Mouse (Mus musculus): ENCODE data around the gene Usp3. TPM values are rescaled to one million over a fixed set of nuclear protein-coding genes. Genes with fewer than 3 reads are reported as not detected.

Gene Usp3
- polyA plus RNA-seq, 1 experiment from 2014 or later: 63.4 TPM

- no peak overlapping the region for H3K4me3 ChIP-seq (replicated peaks; ENCODE audit: low read depth, low read length)
- no peak for DNase-seq (ENCODE audit: low spot score)
- 92% methylated on average over 10 of the region's 10 CpGs for WGBS
- H3K9ac ChIP-seq (ENCODE audit: low read depth, low read length): no peak overlapping the region
- no peak for TF ChIP-seq CTCF (IDR thresholded peaks at IDR 0.05; ENCODE audit: low read depth)
- ATAC-seq (replicated peaks; ENCODE audit: low FRiP score, low read depth): no peak
- H3K4me1 ChIP-seq (replicated peaks; ENCODE audit: insufficient read depth, low read length): peaks cover 6% of the 10 kb centered on the region; the same call in 1 of the 2 replicates
- H3K27ac ChIP-seq: no peak overlapping the region
- peaks cover 40% of the 10 kb centered on the region for H3K36me3 ChIP-seq (ENCODE audit: insufficient read depth, low read length)
- H3K9me3 ChIP-seq (replicated peaks; ENCODE audit: low read length): no peaks in the 10 kb centered on the region
- no peaks in the 10 kb centered on the region for H3K27me3 ChIP-seq (ENCODE audit: insufficient read depth, low read length)
- no peak overlapping the region for H3K4me2 ChIP-seq (ENCODE audit: low read length)
These were observed 77.2 kb downstream of the Usp3 start for GRCm38 (mm10) chr9:66515680-66516210.

GRCm38 (mm10) chr9:66515115-66515514 is 77.8 kb downstream of the Usp3 start:
- DNase-seq (ENCODE audit: low spot score) (no peak), ATAC-seq (replicated peaks; ENCODE audit: low FRiP score, low read depth) (no peak)
- TF ChIP-seq CTCF (IDR thresholded peaks at IDR 0.05; ENCODE audit: low read depth): no peak
- peaks cover 6% of the 10 kb centered on the region; the same call in 1 of the 2 replicates for H3K4me1 ChIP-seq (replicated peaks; ENCODE audit: insufficient read depth, low read length)
- H3K4me2 ChIP-seq (ENCODE audit: low read length): no peak overlapping the region
- H3K27ac ChIP-seq: no peak overlapping the region; the same call in 1 of the 2 replicates
- H3K9ac ChIP-seq (ENCODE audit: low read depth, low read length): no peak overlapping the region
- H3K36me3 ChIP-seq (ENCODE audit: insufficient read depth, low read length): peaks cover 34% of the 10 kb centered on the region
- no peaks in the 10 kb centered on the region for H3K27me3 ChIP-seq (ENCODE audit: insufficient read depth, low read length)
- H3K4me3 ChIP-seq (replicated peaks; ENCODE audit: low read depth, low read length): no peak overlapping the region
- WGBS: 71% methylated on average over 2 of the region's 2 CpGs
- H3K9me3 ChIP-seq (replicated peaks; ENCODE audit: low read length): no peaks in the 10 kb centered on the region

GRCm38 (mm10) chr9:66514256-66514770 is 78.6 kb downstream of the Usp3 start, which contains the start of gene Fbxl22:
Fbxl22 (minus strand) TSS chr9:66514593.
- Histone ChIP-seq H3K4me2 (ENCODE audit: low read length) (no peak within 1 kb of the TSS), H3K4me1 (replicated peaks; ENCODE audit: insufficient read depth, low read length) (peaks cover 6% of the 10 kb centered on the region; the same call in 1 of the 2 replicates), H3K4me3 (replicated peaks; ENCODE audit: low read depth, low read length) (no peak within 1 kb of the TSS), H3K36me3 (ENCODE audit: insufficient read depth, low read length) (peaks cover 30% of the 10 kb centered on the region), H3K9me3 (replicated peaks; ENCODE audit: low read length) (no peaks in the 10 kb centered on the region), H3K9ac (ENCODE audit: low read depth, low read length) (peak within 1 kb of the TSS; percentile 32; the same call in 1 of the 2 replicates), H3K27me3 (ENCODE audit: insufficient read depth, low read length) (no peaks in the 10 kb centered on the region), H3K27ac (peak within 1 kb of the TSS; percentile 96)
- TF ChIP-seq CTCF (IDR thresholded peaks at IDR 0.05; ENCODE audit: low read depth): peak; percentile 78
- DNase-seq (ENCODE audit: low spot score) (peak; percentile 24), ATAC-seq (replicated peaks; ENCODE audit: low FRiP score, low read depth) (no peak)
- WGBS: 58% methylated on average over 16 of the region's 17 CpGs

GRCm38 (mm10) chr9:66513661-66514255 is 79.2 kb downstream of the Usp3 start:
- ATAC-seq (replicated peaks; ENCODE audit: low FRiP score, low read depth) (no peak), DNase-seq (ENCODE audit: low spot score) (no peak)
- Histone ChIP-seq H3K4me2 (ENCODE audit: low read length) (no peak overlapping the region), H3K36me3 (ENCODE audit: insufficient read depth, low read length) (peaks cover 30% of the 10 kb centered on the region), H3K27ac (peak overlapping the region; percentile 96; the same call in 1 of the 2 replicates), H3K4me3 (replicated peaks; ENCODE audit: low read depth, low read length) (no peak overlapping the region), H3K9me3 (replicated peaks; ENCODE audit: low read length) (no peaks in the 10 kb centered on the region), H3K9ac (ENCODE audit: low read depth, low read length) (peak overlapping the region; percentile 32; the same call in 1 of the 2 replicates), H3K27me3 (ENCODE audit: insufficient read depth, low read length) (no peaks in the 10 kb centered on the region), H3K4me1 (replicated peaks; ENCODE audit: insufficient read depth, low read length) (peaks cover 6% of the 10 kb centered on the region; the same call in 1 of the 2 replicates)
- WGBS: 70% methylated on average over 4 of the region's 4 CpGs
- TF ChIP-seq CTCF (IDR thresholded peaks at IDR 0.05; ENCODE audit: low read depth): no peak

GRCm38 (mm10) chr9:66513150-66513549 is 79.8 kb downstream of the Usp3 start:
- peak; percentile 46; the same call in 1 of the 2 replicates for TF ChIP-seq CTCF (IDR thresholded peaks at IDR 0.05; ENCODE audit: low read depth)
- Histone ChIP-seq H3K9ac (ENCODE audit: low read depth, low read length) (no peak overlapping the region), H3K4me3 (replicated peaks; ENCODE audit: low read depth, low read length) (no peak overlapping the region), H3K36me3 (ENCODE audit: insufficient read depth, low read length) (peaks cover 30% of the 10 kb centered on the region), H3K4me2 (ENCODE audit: low read length) (no peak overlapping the region), H3K27me3 (ENCODE audit: insufficient read depth, low read length) (no peaks in the 10 kb centered on the region), H3K27ac (peak overlapping the region; percentile 96; the same call in 1 of the 2 replicates), H3K9me3 (replicated peaks; ENCODE audit: low read length) (no peaks in the 10 kb centered on the region), H3K4me1 (replicated peaks; ENCODE audit: insufficient read depth, low read length) (peaks cover 6% of the 10 kb centered on the region; the same call in 1 of the 2 replicates)
- DNase-seq (ENCODE audit: low spot score): peak; percentile 46
- ATAC-seq (replicated peaks; ENCODE audit: low FRiP score, low read depth): no peak

- peak overlapping the region; percentile 94 for H3K4me2 ChIP-seq (ENCODE audit: low read length)
- H3K27me3 ChIP-seq (ENCODE audit: insufficient read depth, low read length): no peaks in the 10 kb centered on the region
- peaks cover 30% of the 10 kb centered on the region for H3K36me3 ChIP-seq (ENCODE audit: insufficient read depth, low read length)
- H3K4me1 ChIP-seq (replicated peaks; ENCODE audit: insufficient read depth, low read length): peaks cover 6% of the 10 kb centered on the region; the same call in 1 of the 2 replicates
- 1% methylated on average over 8 of the region's 8 CpGs for WGBS
- no peaks in the 10 kb centered on the region for H3K9me3 ChIP-seq (replicated peaks; ENCODE audit: low read length)
- no peak for TF ChIP-seq CTCF (IDR thresholded peaks at IDR 0.05; ENCODE audit: low read depth)
- peak overlapping the region; percentile 96 for H3K27ac ChIP-seq
- peak overlapping the region; percentile 53 for H3K4me3 ChIP-seq (replicated peaks; ENCODE audit: low read depth, low read length)
- H3K9ac ChIP-seq (ENCODE audit: low read depth, low read length): peak overlapping the region; percentile 71
- DNase-seq (ENCODE audit: low spot score) (peak; percentile 94), ATAC-seq (replicated peaks; ENCODE audit: low FRiP score, low read depth) (peak; percentile 87)
These were observed 80.6 kb downstream of the Usp3 start for GRCm38 (mm10) chr9:66512351-66512671.
